Mouse (Mus musculus): Measurements from ENCODE around the gene Anks1.

Gene Anks1

GRCm38 (mm10) chr17:27969365-27969764, 60.3 kb downstream of the Anks1 start:
- no peak for TF ChIP-seq GATA4 (IDR thresholded peaks at IDR 0.05; ENCODE audit: insufficient replicate concordance, low read length)

- TF ChIP-seq GATA4 (IDR thresholded peaks at IDR 0.05; ENCODE audit: insufficient replicate concordance, low read length): no peak
Measured at GRCm38 (mm10) chr17:27969896-27970295, 60.8 kb downstream of the Anks1 start.

DNA sequence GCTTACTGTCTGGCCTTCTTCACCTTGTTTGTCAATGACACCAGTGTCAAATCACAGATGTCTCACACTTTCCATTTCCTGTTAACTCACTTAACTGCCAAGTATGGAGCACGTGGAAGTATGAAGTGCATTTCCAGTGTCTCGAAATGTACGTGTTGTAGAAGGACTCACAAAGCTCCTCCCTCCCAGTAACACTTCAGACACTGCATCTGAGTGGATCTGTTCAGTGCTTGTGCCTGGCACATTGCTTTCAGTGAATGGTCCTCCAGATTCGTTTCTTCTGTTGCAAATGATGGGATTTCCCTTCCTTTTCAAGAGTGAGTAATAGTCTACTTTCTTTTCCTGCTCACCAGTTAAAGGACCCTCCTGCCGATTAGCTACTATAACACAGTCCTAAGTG, 61.2 kb downstream of the Anks1 start:
- no peak for TF ChIP-seq GATA4 (IDR thresholded peaks at IDR 0.05; ENCODE audit: insufficient replicate concordance, low read length)

DNA sequence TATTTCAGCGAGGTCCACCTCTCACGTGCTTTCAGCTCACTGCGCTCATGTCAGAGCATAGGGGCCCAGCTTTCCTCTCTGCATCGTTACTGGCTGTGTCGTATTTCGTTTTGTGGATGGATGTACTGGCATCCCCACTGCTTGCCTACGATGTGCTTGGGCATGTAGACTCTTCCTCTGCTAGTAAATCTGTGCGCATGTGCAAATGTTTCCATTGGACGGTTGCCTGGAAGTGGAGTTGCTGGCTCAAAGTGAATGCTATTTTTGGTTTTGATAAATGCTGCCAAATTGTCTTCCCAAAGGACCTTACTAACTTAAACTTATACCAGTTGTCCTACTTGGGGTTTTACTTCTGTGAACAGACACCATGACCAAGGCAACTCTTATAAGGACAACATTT, 62.4 kb downstream of the Anks1 start:
- TF ChIP-seq GATA4 (IDR thresholded peaks at IDR 0.05; ENCODE audit: insufficient replicate concordance, low read length): no peak

GRCm38 (mm10) chr17:27973337-27973736, 64.2 kb downstream of the Anks1 start:
- no peak for TF ChIP-seq GATA4 (IDR thresholded peaks at IDR 0.05; ENCODE audit: insufficient replicate concordance, low read length)

DNA sequence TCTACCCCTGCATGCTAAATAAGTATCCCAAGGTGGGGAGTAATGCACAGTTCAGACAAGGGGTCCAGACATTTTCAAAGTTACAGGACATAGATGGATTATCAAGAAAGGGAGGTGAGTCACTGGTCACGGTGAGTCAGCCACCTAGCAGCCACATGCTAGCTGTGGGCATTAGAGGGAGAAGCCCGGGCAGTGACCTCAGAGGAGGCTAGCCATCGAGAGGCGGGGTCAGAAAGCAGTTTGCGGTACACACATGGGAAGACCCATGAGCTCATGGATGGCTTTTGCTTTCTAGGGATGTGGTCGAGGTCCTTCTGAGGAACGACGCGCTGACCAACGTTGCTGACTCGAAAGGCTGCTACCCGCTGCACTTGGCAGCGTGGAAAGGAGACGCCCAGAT, 67.2 kb downstream of the Anks1 start:
- no peak for TF ChIP-seq GATA4 (IDR thresholded peaks at IDR 0.05; ENCODE audit: insufficient replicate concordance, low read length)

DNA sequence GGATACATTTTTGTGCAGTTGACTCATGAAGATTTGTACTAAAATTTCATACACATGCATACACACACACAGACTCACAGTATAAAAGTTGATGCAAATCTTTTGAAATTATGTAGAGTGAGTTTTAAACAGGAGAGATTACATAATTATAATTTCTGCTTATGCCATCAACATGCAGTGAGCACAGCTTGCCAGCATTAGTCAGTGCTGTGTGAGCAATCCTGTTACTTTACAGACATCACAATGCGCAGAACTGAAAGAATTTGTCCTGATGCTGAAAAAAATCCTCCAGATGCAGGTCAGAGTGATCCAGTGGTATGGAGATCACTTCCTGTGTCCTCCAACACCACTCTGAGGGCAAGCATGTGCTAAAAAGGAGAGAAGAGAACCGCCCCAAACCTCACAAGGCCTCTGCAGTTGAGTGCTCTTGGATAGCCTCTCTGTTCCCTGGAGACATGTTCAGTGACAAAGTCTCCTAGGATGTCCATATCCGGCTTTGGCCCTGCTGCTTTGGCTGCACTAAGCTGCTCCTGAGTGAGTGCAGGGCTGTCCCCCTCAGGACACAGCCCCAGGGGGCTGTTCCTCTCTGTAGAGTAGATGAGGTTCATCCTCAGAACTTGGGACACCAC, 68.0 kb downstream of the Anks1 start:
- no peak for TF ChIP-seq GATA4 (IDR thresholded peaks at IDR 0.05; ENCODE audit: insufficient replicate concordance, low read length)

GRCm38 (mm10) chr17:27980391-27980955, 71.4 kb downstream of the Anks1 start:
- TF ChIP-seq GATA4 (IDR thresholded peaks at IDR 0.05; ENCODE audit: insufficient replicate concordance, low read length): no peak

- TF ChIP-seq GATA4 (IDR thresholded peaks at IDR 0.05; ENCODE audit: insufficient replicate concordance, low read length): no peak
Measured at GRCm38 (mm10) chr17:27981451-27982069, 72.5 kb downstream of the Anks1 start.

DNA sequence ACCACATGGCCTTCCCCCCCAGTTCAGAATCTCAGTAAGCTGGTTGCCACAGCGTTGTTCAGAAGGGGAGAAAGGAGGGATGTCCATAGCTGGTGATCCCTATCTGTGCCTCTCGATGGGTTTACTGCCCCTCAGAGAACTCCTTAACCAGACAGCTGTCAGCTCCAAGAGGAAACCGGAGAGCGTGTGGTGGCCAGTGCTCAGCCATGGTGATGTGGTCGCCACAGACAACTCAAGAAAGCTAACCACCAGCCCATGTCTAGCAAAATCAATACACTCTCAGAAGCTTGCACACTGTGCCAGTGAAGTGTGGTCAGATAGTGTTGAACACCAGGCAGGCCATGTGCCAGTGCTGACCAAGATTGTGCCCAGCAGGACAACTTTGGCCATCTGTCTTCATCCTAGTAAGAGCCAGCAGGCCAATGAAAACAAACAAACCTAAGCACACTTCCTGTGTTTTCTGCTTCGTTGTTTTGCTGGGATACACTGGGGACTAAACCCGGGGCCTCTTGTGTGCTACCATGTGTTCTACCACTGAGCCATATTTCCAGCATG, 73.7 kb downstream of the Anks1 start:
- no peak for TF ChIP-seq GATA4 (IDR thresholded peaks at IDR 0.05; ENCODE audit: insufficient replicate concordance, low read length)

DNA sequence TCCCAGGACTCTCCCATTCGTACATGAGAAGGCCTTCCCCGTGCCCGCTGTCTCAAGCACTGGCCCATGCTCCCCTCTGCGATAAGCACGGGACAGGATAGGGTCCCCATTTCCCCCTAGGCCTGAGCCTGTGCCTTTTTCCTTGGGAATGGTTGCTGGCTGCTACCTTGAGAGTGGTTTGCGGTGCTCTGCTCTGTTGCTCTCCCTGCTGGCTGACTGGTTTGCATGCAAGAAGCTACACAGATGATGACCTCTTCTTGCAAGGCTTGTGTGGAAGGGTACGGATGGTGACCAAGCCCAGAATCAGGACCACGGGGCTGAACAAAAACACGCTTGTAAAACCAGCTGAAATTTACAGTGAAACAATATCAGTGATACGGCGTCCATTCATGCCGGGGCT, 75.3 kb downstream of the Anks1 start:
- TF ChIP-seq GATA4 (IDR thresholded peaks at IDR 0.05; ENCODE audit: insufficient replicate concordance, low read length): no peak

GRCm38 (mm10) chr17:27986106-27986505, 77.0 kb downstream of the Anks1 start:
- no peak for TF ChIP-seq GATA4 (IDR thresholded peaks at IDR 0.05; ENCODE audit: insufficient replicate concordance, low read length)

DNA sequence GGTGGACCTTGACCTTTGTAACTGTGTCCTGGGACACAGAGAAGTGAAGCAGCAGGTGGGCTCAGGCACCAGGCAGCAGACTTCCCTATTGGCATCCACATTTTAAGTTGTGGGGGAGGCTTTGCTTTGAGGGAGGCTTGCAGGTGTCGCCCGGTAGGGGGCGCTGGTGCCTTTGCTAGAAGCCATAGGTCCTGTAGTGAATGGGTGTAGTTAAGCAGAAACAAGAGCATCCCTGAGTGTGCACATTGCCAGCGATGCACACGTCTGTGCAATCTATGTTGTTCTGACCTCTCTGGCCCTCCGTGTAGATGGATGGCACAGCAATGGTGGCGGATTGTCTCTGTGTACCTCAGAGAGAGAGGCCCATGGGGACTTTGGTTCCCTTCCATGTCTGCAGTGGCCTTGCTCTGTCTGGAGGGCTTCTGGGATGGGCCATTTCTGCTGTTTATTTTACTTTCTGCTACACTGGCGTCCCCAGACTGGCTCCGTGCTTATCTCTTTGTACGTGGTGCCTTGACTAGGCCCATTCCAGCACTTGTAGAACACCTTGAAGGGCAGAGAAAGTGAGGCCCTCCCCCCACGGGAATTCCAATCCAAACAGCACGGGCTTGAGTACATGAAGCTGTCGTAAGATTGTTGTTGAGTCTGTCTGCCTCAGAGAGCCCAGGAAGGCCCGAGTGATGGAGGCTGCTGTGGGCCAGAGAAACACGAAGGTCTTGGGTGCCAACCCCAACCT, 80.9 kb downstream of the Anks1 start:
- no peak for TF ChIP-seq GATA4 (IDR thresholded peaks at IDR 0.05; ENCODE audit: insufficient replicate concordance, low read length)

DNA sequence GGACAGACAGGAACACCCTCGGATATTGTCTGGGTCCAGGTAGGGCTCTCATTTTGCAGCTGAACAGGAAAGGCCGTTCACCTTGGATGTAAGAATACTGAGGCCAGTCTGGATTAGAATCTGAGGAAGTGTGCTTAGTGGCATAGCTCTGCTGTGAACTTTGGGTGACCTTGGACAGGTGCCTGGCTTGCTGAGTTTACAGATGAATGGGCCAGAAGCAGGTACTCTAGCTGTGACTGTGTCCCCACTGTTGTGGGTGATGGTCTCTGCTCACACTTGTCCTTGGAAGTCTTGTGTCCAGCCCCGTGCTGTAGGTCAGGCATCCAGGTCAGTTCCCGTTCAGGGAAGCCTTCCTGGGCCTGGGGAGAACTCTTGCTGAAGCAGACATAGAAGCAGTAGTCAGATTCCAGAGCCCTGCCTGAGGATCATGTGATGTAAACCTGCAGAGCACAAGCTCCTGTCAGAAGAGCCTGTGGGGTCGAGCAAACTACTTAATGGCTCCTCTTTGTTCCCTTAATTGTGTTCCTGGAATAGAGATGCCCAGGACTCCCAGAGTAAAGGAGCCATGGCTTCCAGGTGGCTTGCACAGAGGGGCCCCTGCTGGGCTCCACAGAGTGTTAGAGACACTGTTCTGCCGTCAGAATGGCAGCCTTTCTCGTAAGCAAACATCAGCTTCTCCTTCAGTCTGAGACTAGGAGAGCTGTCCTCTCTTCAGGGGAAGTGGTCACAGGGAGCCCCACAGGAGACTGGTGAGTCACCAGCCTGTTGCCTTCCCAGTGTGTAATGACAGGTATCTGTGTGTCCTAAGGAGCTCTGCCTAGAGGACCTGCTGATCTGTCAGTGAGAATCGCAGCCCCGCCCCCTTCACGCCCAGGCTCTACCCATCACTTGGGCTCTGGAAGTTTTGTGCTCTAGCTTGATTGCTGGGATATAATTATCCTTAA, 85.2 kb downstream of the Anks1 start:
- TF ChIP-seq GATA4 (IDR thresholded peaks at IDR 0.05; ENCODE audit: insufficient replicate concordance, low read length): no peak

- TF ChIP-seq GATA4 (IDR thresholded peaks at IDR 0.05; ENCODE audit: insufficient replicate concordance, low read length): no peak
Measured at GRCm38 (mm10) chr17:27996320-27996719, 87.2 kb downstream of the Anks1 start.
